Mouse (Mus musculus): ENCODE data around the gene 1700080E11Rik. TPM values are rescaled to one million over a fixed set of nuclear protein-coding genes. Genes with fewer than 3 reads are reported as not detected.

1700080E11Rik gene
- polyA plus RNA-seq, 1 experiment from 2014 or later = not detected

Other genes with a start within 250 kb of the 1700080E11Rik start
- 117 and 118 TPM in 2 replicates for gene Mrpl3, start 91.9 kb downstream of the 1700080E11Rik start, polyA plus RNA-seq (2014; fragmentation: Nextera tagmentation; extraction: Ambion mirVana)
- 8.9 and 10.6 TPM in 2 replicates for gene Nudt16, start 13.3 kb downstream of the 1700080E11Rik start, polyA plus RNA-seq (2014; fragmentation: Nextera tagmentation; extraction: Ambion mirVana)

All from heart, embryonic 14.5 days (tissue).